Mouse (Mus musculus) megakaryocyte, embryonic 14.5 days (primary cell): ENCODE results near the gene Tmem120b.

ENCODE experiments used
- FLI1 ChIP-seq: IDR thresholded peaks from 2 replicates; pipeline ENCODE4 v1.6.1; 2012; ENCODE audit warnings: low read length, inconsistent platforms, mixed read lengths
- GATA1 ChIP-seq: IDR thresholded peaks from 3 replicates; pipeline ENCODE4 v1.6.1; 2012; ENCODE audit warnings: mixed read lengths, low read length, inconsistent platforms, borderline replicate concordance

GRCm38 (mm10) chr5:123098487-123098886 lies 30.3 kb downstream of the Tmem120b start:
- TF ChIP-seq GATA1 (no peak), FLI1 (no peak)
